Mouse (Mus musculus) heart, postnatal 25 days (tissue): ENCODE results near the gene Chfr. TPM values are rescaled to one million over a fixed set of nuclear protein-coding genes. Genes with fewer than 3 reads are reported as not detected.
"Not testable (repeated sequence)": the region's sequence is repeated elsewhere in the genome, so short reads cannot be mapped to it uniquely, and the experiment has no call there.

Experiments used
- DNase-seq: peaks from one replicate; pipeline ENCODE4 v3.0.0; 2022; ENCODE audit warnings: low spot score
- intact Hi-C: fragments of 180-260 bp; cut with DNase I; formaldehyde crosslinking; loops from one replicate; pipeline ENCODE4 v1.15.1; 2025
- total RNA-seq, 2 experiments: library from RNA; stranded (reverse); gene quantifications; 2 replicates each; pipeline ENCODE4 v1.2.3; 2021

Chfr gene
- total RNA-seq, 2 experiments from 2014 or later, result 14.8 to 17.1 TPM

DNA sequence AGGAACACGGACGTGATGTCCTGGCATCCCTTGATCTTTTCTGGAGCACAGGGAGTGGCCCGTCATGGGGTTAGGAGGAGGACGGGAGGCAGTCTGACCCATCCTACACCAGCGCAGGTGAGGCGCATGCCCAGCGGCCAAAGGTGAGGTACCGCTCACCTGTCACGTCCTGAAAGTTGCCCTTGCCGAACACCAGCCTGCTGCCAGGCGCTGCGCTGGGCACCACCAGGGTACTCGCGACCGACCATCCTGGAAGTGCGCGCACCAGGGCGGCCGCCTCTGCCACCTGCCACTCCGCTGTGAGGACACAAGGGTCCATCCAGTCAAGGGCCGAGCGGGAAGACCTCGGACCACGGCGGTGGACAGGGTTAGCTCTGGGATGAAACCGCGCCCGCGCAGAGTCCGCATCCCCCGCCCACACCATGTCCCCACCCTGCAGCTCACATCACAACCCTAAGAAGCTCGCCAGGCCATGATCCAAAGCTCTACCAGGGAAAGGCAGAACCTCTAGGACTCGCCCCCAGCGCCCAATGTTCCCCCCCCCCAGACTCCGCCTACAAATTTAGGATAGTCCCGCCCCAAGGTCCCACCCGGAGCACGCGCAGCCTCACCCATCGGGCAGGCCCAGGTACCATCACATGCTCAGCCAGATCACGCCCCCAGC lies 28.6 kb upstream of the Chfr start:
- no peak for DNase-seq
- intact Hi-C loops, result no loop called here

DNA sequence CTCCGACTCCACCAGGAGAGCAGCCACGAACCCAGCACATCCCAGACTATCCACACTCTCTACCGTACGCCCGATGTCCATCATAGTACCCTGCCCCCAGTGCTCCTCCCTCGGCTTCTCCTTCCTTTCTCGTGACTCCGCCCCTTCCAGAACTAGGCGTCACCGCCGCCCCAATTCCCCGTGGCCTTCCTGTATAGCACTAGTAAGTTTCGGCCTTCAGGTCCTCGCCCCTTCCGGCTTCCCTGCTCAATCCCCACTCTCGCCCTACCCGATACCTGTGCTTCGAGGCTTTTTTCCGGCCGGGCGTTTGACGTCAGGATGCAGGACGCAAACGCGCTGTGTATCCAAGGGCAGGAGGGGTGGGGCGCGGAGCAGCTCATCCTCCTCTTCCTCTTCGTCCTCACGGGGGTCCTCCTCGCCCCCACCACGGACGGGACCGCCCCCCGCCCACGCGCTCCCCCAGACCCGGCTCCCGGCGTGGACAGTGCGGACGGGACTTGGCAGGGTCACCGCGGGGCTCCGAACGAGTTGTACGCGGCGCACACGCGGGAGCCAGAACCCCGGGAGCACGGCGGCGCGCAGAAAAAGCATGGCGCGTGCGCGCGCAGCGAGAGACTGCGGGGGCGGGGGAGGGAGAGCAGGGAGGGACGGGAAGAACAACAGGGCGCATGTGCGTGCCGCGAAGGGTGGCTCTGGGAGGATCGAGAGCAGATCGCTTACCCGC lies 27.9 kb upstream of the Chfr start, which contains the start of gene Gtpbp6:
Gene Gtpbp6 (minus strand): TSS at position 617 of the 724 bp plus-strand sequence.
- intact Hi-C loops, result no loop called here
- DNase-seq, result peak; percentile 91

DNA sequence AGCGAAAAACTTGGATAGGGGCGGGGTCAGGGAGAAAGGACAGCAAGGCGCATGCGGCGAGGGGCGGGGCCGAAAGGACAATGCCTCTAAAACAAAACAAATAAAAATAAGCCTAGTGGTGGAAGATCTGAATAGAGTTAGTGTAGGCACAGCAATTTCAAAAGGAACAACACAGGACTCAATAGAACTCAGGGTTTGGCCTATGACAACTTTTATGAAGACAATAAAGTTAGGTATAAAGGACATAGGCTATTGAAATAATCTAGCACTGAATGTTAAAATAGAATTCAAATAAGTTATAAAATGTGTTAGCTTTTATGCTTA lies 27.4 kb upstream of the Chfr start:
- intact Hi-C loops, result no loop called here

DNA sequence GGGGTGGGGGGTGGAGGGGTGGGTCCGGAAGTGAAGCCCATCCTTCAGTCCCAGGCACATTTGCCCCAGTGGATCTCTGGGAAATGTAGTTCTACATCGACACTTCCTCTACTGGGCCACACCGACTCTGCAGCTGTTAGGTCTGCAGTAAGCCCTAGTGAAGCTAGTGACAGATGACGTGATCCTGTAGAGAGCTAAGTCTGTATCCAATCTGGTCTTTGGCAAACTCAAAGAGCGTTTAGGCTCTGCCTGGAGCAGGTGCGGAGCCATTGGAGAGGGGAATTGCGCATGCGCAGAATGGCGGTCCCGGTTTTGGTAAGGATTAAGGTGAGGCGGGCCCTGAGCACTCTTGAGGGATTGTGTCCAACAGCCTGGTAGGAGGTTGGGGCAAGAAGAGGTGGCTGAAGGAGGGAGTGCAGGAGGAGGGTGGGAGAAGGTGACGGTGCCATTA lies 25.6 kb upstream of the Chfr start, which contains the start of gene Zfp605:
Gene Zfp605 (plus strand): TSS at position 102 of the 451 bp plus-strand sequence.
- intact Hi-C loops, result loop anchor here (2.0 kb wide), 1 partner anchor 25 kb away; the partner anchor contains the start of gene Chfr

More for the DNA sequence above, 27.4 kb upstream of the Chfr start:
- DNase-seq, result no peak

DNA sequence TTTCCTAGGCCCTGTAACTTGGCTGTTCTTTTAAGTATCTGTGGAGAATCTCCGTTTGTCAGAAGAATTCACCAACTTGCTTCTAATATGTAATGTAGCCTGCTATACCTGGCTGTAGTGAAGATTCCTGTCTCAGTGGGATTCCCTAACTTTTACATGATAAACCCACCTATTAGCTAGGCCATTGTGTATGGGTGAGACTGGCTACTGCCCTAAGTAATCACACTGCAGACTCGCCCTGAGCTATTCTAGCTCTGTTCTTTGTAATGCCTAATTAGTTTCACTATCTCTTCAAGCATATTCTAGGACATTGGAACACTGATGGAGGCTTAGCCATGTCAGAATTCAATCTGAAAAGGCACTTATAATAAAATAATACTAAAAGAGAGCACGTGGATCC lies 13.3 kb upstream of the Chfr start:
- intact Hi-C loops, DNase-seq: not testable (repeated sequence)

More for the DNA sequence above, 25.6 kb upstream of the Chfr start, which contains the start of gene Zfp605:
- peak; percentile 70 for DNase-seq

DNA sequence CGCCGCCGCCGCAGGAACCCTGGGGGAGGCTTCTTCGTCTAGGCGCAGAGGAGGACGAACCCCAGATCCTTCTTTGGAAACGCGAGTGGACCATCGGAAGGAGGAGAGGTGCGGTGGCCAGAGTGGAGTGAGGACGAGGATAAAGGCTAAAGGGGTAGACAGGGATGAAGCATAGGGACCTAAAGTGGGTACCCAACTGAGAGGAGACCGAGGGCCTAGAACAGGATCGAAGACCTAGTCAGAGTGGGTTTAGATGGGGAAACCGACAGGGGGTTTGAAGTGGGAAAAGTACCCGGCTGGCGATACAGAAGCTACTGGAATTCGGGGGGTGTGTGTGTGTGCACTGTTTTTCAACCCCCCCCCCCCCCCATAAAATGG lies 434 bp downstream of the Chfr start:
- intact Hi-C loops, result loop anchor here (5.0 to 10.0 kb wide), 2 partner anchors 41 to 81 kb away; partner anchors contain the start of gene Golga3

DNA sequence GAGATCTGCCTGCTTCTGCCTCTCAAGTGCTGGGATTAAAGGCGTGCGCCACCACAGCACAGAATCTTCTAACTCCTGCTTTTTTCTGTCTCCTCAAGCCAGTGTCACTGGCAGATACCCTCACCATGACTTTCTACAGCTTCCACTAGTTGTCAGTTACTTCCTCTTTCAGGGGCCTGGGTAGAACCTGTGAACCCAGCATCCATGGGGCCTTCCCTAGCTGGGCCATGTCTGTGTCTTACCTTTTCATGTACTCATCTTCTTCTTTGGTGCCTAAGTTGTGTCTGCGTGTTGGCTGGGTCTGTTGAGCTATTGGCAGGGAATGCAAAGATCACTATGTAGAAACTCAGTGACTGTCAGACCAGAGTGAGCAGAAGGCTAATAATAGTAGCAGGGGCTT lies 2.2 kb downstream of the Chfr start:
- intact Hi-C loops, result loop anchor here (5.0 to 10.0 kb wide), 2 partner anchors 39 to 83 kb away; partner anchors contain the start of gene Golga3
- DNase-seq, result no peak

More for the DNA sequence above, 434 bp downstream of the Chfr start:
- no peak for DNase-seq

DNA sequence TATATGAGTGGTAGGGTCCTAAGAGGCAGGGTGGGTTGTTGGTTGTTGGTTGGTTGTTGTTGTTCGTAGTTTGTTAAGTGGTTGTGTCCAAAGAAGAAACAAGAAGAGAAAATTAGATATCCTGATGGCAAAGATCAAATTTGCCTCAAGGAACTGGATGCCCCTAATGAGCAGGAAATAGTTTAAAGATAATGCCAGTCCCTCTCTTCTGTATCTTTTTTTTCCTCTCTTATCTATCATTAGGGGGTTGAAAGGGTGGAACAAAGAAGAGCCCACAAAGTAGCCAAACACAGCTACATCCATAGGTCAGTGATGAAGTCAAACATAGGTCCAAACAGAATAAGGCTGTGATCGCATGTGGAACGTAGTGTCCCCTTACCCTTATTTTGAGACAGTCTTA lies 3.7 kb downstream of the Chfr start:
- intact Hi-C loops, result loop anchor here (5.0 to 10.0 kb wide), 2 partner anchors 38 to 85 kb away; partner anchors contain the start of gene Golga3
- no peak for DNase-seq

DNA sequence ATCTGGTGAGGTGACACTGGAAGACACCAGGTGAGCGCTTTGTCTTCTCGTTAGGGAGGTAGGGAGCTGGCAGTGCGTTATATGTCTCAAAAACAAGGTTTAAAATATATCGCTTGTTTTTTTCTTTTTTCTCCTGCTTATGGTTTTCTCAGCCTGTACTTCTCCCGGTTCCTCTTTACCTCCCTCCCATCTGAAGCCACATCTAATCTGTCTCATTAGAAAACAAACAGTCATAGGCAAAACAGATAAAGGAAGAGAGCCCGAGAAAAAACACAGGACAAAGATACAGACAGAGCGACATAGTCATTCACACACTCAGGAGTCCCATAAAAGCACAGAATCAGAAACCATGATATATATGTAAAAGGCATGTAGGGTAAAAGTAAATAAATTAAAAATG lies 4.8 kb downstream of the Chfr start:
- intact Hi-C loops, result no loop called here
- no peak for DNase-seq

DNA sequence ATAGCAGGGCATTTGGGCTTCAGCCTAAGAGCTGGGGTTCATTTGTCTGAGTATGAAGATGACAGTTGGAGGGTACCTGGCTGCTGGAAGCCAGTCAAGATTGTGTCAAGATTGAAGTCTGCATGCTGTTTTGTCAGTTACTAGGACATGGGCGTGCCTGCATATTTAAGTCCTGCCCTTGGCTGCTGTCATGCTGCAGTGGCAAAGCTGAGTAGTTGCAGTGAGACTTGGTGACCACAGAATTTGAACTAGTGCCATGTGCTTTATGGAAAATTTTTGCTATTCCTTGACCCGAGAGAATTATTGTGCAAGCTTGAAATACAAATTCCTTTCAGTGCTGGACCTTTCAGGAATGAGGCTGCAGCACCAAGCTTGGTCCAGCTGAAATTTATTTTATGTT lies 6.7 kb downstream of the Chfr start:
- intact Hi-C loops, result no loop called here
- DNase-seq, result no peak

DNA sequence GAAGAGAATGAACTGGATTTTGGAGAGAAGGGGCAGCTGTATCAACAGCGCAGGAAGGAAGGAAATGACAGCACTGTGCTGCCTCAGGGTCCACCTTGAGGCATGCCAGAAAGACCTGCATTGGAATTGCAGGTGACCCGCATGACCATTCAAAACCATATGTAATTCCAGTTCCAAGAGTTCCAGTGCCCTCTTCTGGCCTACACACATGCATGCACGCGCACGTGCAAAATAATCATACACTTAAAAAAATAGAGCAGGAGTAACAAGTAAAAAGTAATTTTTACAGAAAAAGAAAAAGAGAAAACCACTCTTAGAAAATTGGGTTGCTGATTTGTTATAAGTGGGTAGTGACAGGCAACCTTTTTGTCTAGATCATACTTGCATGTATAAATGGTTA lies 7.4 kb downstream of the Chfr start:
- intact Hi-C loops, result no loop called here
- no peak for DNase-seq

DNA sequence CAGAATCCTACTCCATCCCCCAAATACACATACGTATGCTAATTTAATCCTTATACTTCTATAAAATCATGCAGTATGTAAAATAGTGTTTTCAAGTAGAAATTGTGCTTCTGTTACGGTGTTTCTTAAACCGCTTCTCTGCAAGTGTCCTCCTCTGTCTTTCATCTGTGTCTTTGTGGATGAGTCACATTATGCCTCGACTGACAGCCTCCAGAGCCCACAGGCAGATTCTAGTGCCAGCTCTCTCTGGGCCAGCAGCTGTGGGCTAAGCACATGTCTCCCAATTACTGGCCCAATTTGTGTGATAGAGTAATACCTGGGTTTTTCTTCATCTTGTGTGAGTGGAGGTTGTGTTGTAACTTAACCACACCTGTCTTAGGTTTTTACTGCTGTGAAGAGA lies 33.7 kb downstream of the Chfr start:
- DNase-seq, result no peak
- intact Hi-C loops, result no loop called here

DNA sequence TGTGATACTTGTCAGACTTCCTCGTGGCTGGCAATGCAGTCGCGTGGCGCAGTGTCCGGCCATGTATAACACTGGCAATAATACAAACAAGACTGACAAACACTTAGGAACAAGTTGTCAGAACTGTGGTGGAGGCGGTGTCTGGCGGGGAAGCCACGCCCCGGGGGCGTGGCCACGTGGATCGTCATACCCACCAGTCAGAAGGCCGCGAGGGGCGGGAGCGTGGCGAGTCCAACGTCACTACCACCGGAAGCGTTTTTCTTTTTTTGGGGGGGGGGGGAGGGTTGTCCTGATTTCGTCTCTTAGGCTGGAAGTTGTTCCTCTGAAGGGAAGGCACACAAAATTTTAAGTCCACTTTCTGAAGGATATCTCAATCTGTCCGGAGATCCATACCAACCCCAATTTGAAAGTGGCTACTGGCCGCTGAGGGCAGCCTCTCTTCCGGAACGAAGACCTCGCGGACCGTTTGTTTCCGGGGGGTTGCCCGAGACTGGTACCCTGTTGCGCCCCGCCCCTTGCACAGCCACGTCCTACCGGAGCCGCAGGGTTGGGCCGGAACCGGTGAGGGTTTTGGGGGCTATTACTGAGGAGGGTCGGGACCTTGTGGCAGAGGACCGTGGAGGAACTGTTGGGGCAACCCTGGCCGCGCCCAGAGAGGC lies 40.8 kb downstream of the Chfr start, which contains the start of gene Golga3:
Gene Golga3 (plus strand): TSS at position 340 of the 659 bp plus-strand sequence.
- DNase-seq, result peak; percentile 86
- intact Hi-C loops, result loop anchor here (5.0 kb wide), 3 partner anchors 39 to 91 kb away; partner anchors contain the start of genes Chfr and Pgam5

DNA sequence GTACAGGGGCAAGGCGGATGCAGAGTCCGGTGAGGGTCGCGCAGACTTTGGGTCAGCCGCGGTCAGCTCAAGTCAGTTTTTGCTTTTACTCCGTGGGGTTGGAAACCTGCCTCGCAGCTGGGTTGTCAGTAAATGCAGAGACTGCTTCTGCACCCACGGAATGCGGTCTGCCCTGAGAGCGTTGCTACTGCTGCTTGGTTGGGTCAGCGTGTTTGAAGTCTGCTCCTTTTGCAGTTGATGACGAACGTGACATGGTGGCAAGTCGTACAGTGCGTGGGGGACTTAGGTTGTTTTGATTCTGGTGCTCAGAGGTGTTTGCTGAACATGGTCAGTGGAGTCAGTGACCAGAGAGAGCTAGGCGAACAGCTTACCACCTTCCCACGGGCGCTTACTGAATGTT lies 41.4 kb downstream of the Chfr start:
- intact Hi-C loops, result loop anchor here (5.0 kb wide), 3 partner anchors 40 to 90 kb away; partner anchors contain the start of genes Chfr and Pgam5
- no peak for DNase-seq

DNA sequence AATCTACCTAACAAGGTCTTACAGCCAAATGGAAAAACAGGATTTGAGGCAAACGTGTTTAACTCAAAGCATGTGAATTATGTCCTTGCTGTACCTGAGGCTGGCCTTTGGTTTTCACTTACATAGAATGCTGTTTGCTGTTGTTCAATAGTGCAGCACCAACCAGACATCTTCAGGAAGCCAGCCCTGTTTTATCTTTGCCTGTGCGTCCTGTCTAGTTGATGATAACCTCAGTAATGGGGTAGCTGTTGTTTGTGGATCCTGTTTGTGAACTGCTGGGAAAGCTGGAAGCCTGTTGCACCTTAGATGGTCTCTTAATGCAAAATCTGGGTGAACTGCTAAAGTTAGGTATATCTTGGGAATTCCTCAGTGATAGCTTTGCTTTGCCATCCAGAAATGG lies 43.0 kb downstream of the Chfr start:
- DNase-seq, result no peak
- intact Hi-C loops, result loop anchor here (5.0 kb wide), 3 partner anchors 41 to 89 kb away; partner anchors contain the start of genes Chfr and Pgam5

DNA sequence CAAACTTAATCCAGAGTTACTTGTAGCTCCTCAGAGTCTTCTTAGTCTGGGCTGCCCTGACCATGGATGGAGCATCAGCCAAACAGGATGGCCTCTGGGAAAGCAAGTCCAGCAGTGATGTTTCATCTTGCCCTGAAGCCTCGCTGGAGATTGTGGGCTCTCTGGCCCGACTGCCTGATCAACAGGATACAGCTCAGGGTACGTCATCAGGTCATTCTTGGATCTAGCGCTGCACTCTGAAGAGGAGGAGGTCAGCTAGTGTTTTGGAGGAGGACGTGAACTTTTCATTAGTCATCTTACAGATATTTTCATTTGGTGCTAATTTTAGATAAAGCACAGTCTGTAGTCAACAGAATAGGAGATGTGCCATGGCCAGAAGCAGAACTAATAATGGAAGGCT lies 46.1 kb downstream of the Chfr start:
- DNase-seq, result peak; percentile 4
- intact Hi-C loops, result no loop called here

DNA sequence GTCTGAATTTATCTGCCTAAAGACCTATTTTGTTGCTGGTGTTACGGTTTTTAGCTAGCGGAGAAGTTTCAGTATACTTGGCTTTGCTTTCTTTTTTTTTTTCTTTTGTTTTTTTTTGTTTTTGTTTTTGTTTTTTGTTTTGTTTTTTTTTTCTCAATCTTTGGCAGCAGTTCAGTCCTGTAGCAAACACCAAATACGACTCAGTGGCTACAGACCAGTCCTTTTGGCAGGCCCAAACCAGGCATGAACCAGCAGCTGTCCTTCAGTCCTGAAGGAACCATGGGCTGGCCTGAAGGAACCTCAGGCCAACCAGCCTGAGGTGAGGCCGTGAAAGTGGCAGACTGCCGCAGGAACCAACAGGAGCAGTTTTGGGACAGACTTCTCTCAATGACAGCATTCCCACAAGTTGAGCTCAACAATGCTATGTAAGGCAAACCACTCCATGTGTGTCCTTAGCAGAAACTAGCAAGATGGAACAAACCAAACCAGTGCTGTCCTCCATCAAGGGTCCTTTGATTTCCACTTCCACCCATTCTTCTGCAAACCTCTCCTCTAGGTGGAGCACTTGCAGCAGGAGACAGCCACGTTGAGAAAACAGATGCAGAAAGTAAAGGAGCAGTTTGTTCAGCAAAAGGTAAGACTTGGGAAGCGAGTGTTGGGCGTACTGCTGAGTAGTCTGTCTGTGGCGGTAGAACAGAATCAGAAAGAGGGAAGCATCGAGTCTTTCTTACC lies 67.7 kb downstream of the Chfr start:
- intact Hi-C loops, result no loop called here

DNA sequence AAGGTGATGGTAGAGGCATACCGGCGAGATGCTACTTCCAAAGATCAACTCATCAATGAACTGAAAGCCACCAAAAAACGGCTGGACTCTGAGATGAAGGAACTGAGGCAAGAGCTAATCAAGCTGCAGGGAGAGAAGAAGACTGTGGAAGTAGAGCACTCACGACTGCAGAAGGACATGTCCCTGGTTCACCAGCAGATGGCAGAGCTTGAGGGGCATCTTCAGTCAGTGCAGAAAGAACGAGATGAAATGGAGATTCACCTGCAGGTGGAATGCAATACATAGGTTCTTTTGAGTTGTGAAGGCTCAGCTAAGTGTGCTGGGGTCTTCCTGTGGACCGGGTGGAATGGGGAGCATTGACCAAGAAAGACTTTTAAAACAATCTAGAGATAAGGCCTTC lies 69.1 kb downstream of the Chfr start:
- DNase-seq, result no peak
- intact Hi-C loops, result no loop called here

More for the DNA sequence above, 67.7 kb downstream of the Chfr start:
- no peak for DNase-seq

DNA sequence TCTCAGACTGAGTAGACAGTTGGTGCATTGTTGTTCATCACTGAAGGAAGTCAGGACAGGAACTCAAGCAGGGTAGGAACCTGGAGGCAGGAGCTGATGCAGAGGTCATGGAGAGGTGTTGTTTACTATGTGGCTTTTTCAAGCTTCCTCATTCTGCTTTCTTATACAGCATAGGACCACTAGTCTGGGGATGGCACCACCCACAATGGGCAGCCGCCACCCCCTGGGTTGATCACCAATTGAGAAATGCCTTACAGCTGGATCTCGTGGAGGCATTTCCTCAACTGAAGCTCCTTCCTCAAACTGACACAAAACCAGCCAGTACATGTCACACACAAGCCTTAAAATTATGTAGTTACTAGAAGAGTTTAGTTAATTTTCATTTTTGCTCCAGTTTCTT lies 75.7 kb downstream of the Chfr start:
- intact Hi-C loops, result no loop called here

DNA sequence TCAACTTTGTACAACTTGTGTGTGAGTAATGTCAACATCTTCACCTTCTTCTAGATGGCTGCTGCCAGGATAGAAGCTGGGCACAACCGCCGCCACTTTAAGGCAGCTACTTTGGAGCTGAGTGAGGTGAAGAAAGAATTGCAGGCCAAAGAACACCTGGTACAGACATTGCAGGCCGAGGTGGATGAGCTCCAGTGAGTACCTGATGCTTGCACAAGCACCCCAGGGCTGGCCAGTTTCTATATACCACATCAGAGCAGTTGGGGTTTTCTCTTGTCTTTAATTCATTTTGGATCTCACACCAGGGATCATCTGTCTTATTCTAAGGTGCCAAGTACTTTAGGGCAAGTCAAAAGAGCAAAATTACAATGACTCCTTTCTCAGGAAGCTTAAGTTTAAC lies 81.1 kb downstream of the Chfr start:
- intact Hi-C loops, result no loop called here
- no peak for DNase-seq

More for the DNA sequence above, 75.7 kb downstream of the Chfr start:
- DNase-seq, result no peak
